Mouse (Mus musculus) bone marrow macrophage, adult 2 months (primary cell): Measurements from ENCODE around the gene Map3k5.

ENCODE experiments used
- CTCF ChIP-seq: IDR thresholded peaks from 2 replicates; pipeline ENCODE4 v1.5.1; 2012; ENCODE audit warnings: low read depth, mild to moderate bottlenecking, low read length, moderate library complexity
- POLR2A ChIP-seq: IDR thresholded peaks from 2 replicates; pipeline ENCODE4 v1.6.1; 2012; ENCODE audit warnings: mild to moderate bottlenecking, low read depth, low read length, borderline replicate concordance

DNA sequence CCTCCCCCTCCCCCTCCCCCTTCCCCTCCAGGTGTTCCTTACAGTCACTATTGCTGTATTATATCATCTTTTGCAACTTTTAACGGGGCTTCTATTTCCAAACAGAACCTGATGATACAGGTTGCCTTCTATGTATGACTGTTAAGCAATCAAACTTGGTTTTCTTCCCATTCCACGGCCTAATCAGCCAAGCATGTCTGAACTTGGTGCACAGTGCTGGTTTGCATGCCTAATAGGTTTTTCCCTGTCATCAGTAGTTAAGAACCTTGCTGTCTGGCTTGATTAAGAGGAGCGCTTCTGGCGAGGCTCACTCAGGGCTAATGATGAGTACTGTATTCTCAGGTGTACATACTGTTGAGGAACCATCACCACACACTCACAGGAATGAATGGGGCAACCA lies 239.5 kb downstream of the Map3k5 start:
- TF ChIP-seq CTCF = no peak
- TF ChIP-seq POLR2A = no peak
